In the genomic region with DNA sequence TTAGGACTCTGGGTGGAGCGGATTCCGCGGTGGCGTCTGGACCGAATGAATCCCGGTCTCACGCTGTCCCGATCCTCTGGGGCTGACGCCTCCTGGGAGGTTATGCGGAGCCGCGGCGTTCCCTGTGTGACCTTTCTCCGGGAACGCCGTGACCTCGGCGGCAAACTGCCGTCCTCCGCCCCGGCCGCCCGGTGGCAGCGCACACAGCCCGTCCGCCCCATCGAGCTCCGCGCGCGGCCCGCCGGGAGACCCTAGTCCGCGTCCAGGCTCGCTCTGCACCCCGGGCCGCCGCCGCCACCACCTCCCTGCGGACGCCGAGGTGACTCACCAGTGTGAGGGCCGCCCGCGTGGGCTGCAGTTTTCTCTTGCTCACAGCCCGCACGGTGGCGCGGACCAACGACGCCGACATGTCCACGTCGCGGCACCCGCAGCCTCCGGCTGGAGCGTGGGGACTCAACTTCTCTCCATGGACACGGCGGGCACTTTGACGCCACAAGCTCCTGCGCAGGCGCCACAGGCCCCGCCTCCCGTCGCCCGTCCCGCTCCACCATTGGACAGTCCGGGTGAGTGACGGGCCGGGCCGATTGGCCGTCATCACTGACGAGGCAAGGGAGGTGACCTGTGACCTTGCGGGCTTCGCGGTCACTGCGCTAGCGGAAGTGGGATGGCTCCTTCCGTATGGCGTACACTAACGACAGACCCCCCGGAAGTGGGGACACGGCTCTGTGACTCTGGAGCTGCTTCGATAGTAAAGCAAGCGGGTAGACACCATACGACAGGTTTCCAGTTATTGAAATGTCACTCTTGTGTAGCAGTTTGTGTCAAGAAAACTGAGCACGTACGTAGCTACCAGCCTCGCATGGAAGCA, we compare ENCODE assay signal across 8 mouse cellular contexts. TPM values are rescaled to one million over a fixed set of nuclear protein-coding genes. Genes with fewer than 3 reads are reported as not detected.
DNase-seq lines count a peak whose midpoint lies in the region; ATAC-seq lines count a peak whose summit lies in the region.

Gene Isca1 (minus strand): TSS at position 515 of the 868 bp plus-strand sequence.

- peaks cover 31% of the 10 kb centered on the region for H3K36me3 ChIP-seq in heart, embryonic 14.5 days (ENCODE audit: control insufficient read depth, insufficient read depth, low read length)
- H3K36me3 ChIP-seq in liver, embryonic 13.5 days = peaks cover 52% of the 10 kb centered on the region
- H3K36me3 ChIP-seq in stomach, embryonic 16.5 days (ENCODE audit: control insufficient read depth, insufficient read depth, low read length) = no peaks in the 10 kb centered on the region

- H3K4me2 ChIP-seq in heart, embryonic 14.5 days (ENCODE audit: low read length) = peak within 1 kb of the TSS; percentile 65
- H3K4me2 ChIP-seq in liver, embryonic 13.5 days = peak within 1 kb of the TSS; percentile 88
- peak within 1 kb of the TSS; percentile 90 for H3K4me2 ChIP-seq in stomach, embryonic 16.5 days (ENCODE audit: low read depth, low read length)

- no peaks in the 10 kb centered on the region for H3K27me3 ChIP-seq in heart, embryonic 14.5 days (ENCODE audit: control insufficient read depth, insufficient read depth, low read length)
- no peaks in the 10 kb centered on the region for H3K27me3 ChIP-seq in liver, embryonic 13.5 days
- no peaks in the 10 kb centered on the region for H3K27me3 ChIP-seq in stomach, embryonic 16.5 days (ENCODE audit: control insufficient read depth, insufficient read depth, low read length)

- peak; percentile 99 for DNase-seq in CD4-positive, CD25-positive, alpha-beta regulatory T cell, adult 2 months (ENCODE audit: low read depth, low spot score)
- DNase-seq in fibroblast of lung, adult 2 months (ENCODE audit: low read depth) = peak; percentile 92
- DNase-seq in kidney, postnatal 14 days = peak; percentile 99
- peak; percentile 99 for DNase-seq in liver, embryonic 13.5 days
- peak; percentile 100 for DNase-seq in neural tube, embryonic 10.5 days (ENCODE audit: extremely low spot score, low spot score)

- peak within 1 kb of the TSS; percentile 94 for H3K9ac ChIP-seq in heart, embryonic 14.5 days (ENCODE audit: low read length)
- H3K9ac ChIP-seq in liver, embryonic 13.5 days = peak within 1 kb of the TSS; percentile 99
- H3K9ac ChIP-seq in stomach, embryonic 16.5 days (ENCODE audit: low read length) = peak within 1 kb of the TSS; percentile 88

- no peaks in the 10 kb centered on the region for H3K9me3 ChIP-seq in heart, embryonic 14.5 days (ENCODE audit: control insufficient read depth, low read length)
- no peaks in the 10 kb centered on the region for H3K9me3 ChIP-seq in liver, embryonic 13.5 days (replicated peaks)
- no peaks in the 10 kb centered on the region for H3K9me3 ChIP-seq in stomach, embryonic 16.5 days (replicated peaks; ENCODE audit: control insufficient read depth, low read length)

- peaks cover 12% of the 10 kb centered on the region for H3K4me1 ChIP-seq in brown adipose tissue, adult 24 weeks (ENCODE audit: control insufficient read depth, insufficient read depth, insufficient read length, low read length)
- H3K4me1 ChIP-seq in heart, embryonic 14.5 days (ENCODE audit: control insufficient read depth in 2 of 2, insufficient read depth in 2 of 2, low read length in 2 of 2) = peaks cover 25 to 37% of the 10 kb centered on the region in 2 experiments
- H3K4me1 ChIP-seq in liver, embryonic 13.5 days (replicated peaks) = peaks cover 75% of the 10 kb centered on the region
- peaks cover 56% of the 10 kb centered on the region for H3K4me1 ChIP-seq in stomach, embryonic 16.5 days (ENCODE audit: control insufficient read depth, insufficient read depth, low read length)

- H3K4me3 ChIP-seq in brown adipose tissue, adult 24 weeks (ENCODE audit: insufficient read depth, low read depth, low read length) = peak within 1 kb of the TSS; percentile 73
- peak within 1 kb of the TSS; percentile 77 to 90 for H3K4me3 ChIP-seq in heart, embryonic 14.5 days (ENCODE audit: control insufficient read depth in 1 of 2, insufficient read depth in 1 of 2, low read depth in 1 of 2, low read length in 2 of 2)
- H3K4me3 ChIP-seq in liver, embryonic 13.5 days (replicated peaks) = peak within 1 kb of the TSS; percentile 92
- peak within 1 kb of the TSS; percentile 84 for H3K4me3 ChIP-seq in stomach, embryonic 16.5 days (replicated peaks; ENCODE audit: low read length)

- peak; percentile 98 for ATAC-seq in heart, embryonic 14.5 days (ENCODE audit: insufficient number of reproducible peaks, insufficient read depth, low FRiP score, low read depth)
- ATAC-seq in liver, embryonic 13.5 days (ENCODE audit: low read depth) = peak; percentile 90
- ATAC-seq in stomach, embryonic 16.5 days (ENCODE audit: insufficient read depth, low FRiP score) = peak; percentile 97

- under 1% methylated on average over 72 of the region's 91 CpGs for WGBS in heart, embryonic 14.5 days
- under 1% methylated on average over 91 of the region's 91 CpGs for WGBS in liver, embryonic 13.5 days (ENCODE audit: insufficient replicate concordance)
- WGBS in stomach, embryonic 16.5 days = under 1% methylated on average over 91 of the region's 91 CpGs

- peak within 1 kb of the TSS; percentile 99 for H3K27ac ChIP-seq in brown adipose tissue, adult 24 weeks (replicated peaks; ENCODE audit: low read depth, low read length)
- H3K27ac ChIP-seq in heart, embryonic 14.5 days (replicated peaks in 1 of 2; ENCODE audit: control insufficient read depth in 1 of 2, insufficient read depth in 1 of 2, low read depth in 2 of 2, low read length in 2 of 2) = peak within 1 kb of the TSS; percentile 96 to 100
- H3K27ac ChIP-seq in liver, embryonic 13.5 days = peak within 1 kb of the TSS; percentile 100
- peak within 1 kb of the TSS; percentile 99 for H3K27ac ChIP-seq in stomach, embryonic 16.5 days (ENCODE audit: low read length)

RNA-seq across cellular contexts. Expression of gene Isca1, which starts in this region (rescaled TPM):
- polyA plus RNA-seq in brown adipose tissue, adult 24 weeks (2012; ENCODE audit: insufficient read depth, insufficient read length, missing spikeins) = 286 and 370 TPM in 2 replicates
- 213 and 236 TPM in 2 replicates for polyA plus RNA-seq in heart, embryonic 14.5 days (2014; fragmentation: Nextera tagmentation; extraction: Ambion mirVana)
- polyA plus RNA-seq in liver, embryonic 13.5 days (2015; fragmentation: Nextera tagmentation; extraction: Ambion mirVana) = 218 and 244 TPM in 2 replicates
- 122 and 134 TPM in 2 replicates for polyA plus RNA-seq in stomach, embryonic 16.5 days (2015; fragmentation: Nextera tagmentation; extraction: Ambion mirVana)

Comparison
In these comparisons a context has a peak if more than half of its experiments do, and no peak if none do; other contexts are left out.
1. Peak in every context shown above with its lines: DNase-seq, ATAC-seq, H3K4me3 ChIP-seq and H3K27ac ChIP-seq.